Mouse (Mus musculus): ENCODE measurements around the gene Gm49355. TPM values are rescaled to one million over a fixed set of nuclear protein-coding genes. Genes with fewer than 3 reads are reported as not detected.

Gm49355 gene
- polyA plus RNA-seq, 1 experiment from 2014 or later = 0.10 TPM

DNA sequence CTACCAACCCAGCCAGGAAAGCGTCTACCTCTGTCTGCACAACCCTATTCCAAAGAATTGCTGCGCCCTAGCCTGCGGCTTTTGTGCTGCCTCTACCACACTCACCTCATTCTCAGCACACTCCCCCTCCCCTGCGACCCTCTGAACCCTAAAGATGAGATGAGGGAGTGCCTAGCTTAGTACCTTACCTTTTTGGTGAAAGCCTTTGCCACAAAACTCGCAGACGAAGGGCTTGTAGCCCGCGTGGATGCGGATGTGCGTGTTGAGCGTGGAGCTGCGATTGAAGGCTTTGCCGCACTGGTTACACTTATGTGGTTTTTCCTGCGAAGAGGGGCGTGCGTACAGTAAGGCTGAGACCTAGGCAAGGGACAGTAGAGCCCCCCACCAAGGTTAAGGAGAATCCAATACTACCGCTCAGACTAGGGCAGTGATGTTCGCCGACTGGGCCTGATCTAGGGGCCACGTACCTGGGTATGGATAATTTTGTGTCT, 59.7 kb downstream of the Gm49355 start:
- Histone ChIP-seq H3K4me1 (replicated peaks) (peaks cover 34% of the 10 kb centered on the region), H3K9ac (replicated peaks) (no peak overlapping the region), H3K4me3 (replicated peaks) (no peak overlapping the region), H3K27ac (no peak overlapping the region), H3K36me3 (no peaks in the 10 kb centered on the region), H3K27me3 (peaks cover 97% of the 10 kb centered on the region), H3K4me2 (no peak overlapping the region), H3K9me3 (no peaks in the 10 kb centered on the region)
- ATAC-seq (ENCODE audit: insufficient number of reproducible peaks, insufficient read depth, low FRiP score, low TSS enrichment, low read depth) = no peak
- 1% methylated on average over 20 of the region's 20 CpGs for WGBS

DNA sequence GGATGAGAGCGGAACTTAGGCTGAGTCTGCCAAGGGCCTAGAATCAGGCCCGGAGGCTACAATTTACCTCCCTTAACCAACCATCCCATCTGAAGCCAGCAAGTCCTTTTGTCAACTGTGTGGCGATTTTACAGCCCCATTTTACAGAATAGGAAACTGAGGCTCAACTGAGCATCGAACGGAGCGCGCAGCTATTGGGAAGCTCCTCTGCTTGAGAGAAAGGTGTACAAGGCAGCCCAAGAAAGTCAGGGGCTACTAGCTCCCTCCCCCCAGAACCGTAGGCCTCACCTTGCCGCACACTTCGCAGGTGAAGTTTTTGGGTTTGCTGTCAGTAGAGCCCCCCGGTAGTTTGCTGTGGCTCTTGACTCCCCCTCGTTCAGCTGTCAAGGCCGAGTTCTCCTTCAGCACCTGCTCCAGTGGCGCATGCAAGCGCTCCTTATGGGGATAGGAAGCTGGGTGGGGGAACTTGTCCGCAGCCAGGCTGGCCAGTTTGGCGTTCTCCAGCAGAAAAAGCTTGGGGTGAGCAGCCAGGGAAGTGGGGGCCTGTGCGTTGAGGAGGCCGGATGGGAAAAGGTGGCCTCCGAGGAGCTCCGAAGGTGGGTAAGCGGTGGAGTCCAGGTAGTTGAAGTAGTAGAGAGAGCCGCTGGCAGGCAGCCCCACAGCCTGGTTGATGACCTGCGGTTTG, 60.4 kb downstream of the Gm49355 start:
- Histone ChIP-seq H3K27ac (no peak overlapping the region), H3K4me1 (replicated peaks) (peaks cover 34% of the 10 kb centered on the region), H3K9me3 (no peaks in the 10 kb centered on the region), H3K4me3 (replicated peaks) (peak overlapping the region; percentile 26), H3K9ac (replicated peaks) (no peak overlapping the region), H3K27me3 (peaks cover 100% of the 10 kb centered on the region), H3K36me3 (no peaks in the 10 kb centered on the region), H3K4me2 (peak overlapping the region; percentile 48)
- under 1% methylated on average over 24 of the region's 24 CpGs for WGBS
- ATAC-seq (ENCODE audit: insufficient number of reproducible peaks, insufficient read depth, low FRiP score, low TSS enrichment, low read depth) = no peak

DNA sequence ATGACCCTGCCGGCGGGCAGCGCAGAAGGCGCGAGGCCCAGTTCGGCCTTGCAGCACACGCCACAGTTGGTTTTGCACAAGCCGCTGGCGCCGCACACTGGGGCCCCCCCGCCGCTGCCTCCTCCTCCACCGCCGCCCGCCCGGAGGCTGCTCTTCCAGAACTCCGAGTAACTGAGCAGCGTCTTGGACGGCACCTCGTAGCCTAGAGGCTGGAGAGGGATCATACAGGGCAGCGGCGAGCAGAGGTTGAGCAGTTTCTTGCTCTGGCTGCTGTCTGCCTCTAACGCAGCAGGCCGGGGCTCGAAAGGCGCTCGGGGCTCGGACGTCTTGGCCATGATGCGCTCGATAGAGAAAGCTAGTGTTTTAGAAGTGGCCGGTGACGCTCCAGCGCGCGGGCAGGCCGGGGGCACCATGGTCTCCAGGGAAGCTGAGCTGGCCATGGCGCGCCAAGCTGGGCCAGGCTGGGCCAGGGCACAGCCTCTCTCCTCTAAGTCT, 61.0 kb downstream of the Gm49355 start:
- ATAC-seq (ENCODE audit: insufficient number of reproducible peaks, insufficient read depth, low FRiP score, low TSS enrichment, low read depth) = 0 out of 2 replicates have a peak, but pooled peaks have one; percentile 49
- H3K9ac ChIP-seq (replicated peaks) = no peak overlapping the region
- H3K4me1 ChIP-seq (replicated peaks) = peaks cover 34% of the 10 kb centered on the region
- H3K9me3 ChIP-seq = no peaks in the 10 kb centered on the region
- H3K4me2 ChIP-seq = peak overlapping the region; percentile 48
- H3K27me3 ChIP-seq = peaks cover 100% of the 10 kb centered on the region
- no peak overlapping the region for H3K27ac ChIP-seq
- WGBS = 2% methylated on average over 39 of the region's 39 CpGs
- H3K36me3 ChIP-seq = no peaks in the 10 kb centered on the region
- H3K4me3 ChIP-seq (replicated peaks) = peak overlapping the region; percentile 26

DNA sequence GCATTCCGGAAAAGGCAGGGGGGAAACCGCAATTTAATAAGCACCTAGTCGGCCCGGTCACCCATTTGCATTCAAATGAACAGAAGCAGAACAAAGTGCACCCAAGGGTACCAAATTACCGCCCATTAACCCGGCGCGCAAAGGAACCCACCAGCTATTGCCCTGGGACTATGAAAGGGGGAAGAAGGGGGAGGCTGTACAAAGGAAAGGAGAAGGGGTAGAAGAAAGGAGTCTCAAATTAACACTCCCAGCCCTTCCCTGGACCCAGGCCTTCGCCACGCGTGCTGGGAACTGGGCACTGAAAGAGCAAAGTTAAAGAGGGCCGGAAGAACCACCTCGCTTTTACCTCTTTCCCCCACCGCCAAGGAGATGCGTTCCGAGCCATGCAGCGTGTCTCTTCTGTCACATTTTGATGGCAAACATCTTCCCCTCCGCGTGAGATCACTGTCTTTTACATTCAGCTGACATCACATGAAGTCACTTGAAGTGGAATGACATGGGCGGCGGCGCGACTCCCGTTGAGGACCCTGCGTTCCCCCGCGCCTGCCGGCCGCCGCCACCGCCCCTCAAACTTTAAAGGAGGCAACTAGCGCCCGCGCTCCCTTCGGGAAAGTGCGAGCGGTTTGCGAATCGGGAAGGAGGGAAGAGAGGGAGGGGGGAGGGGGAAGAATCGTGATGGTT, 61.6 kb downstream of the Gm49355 start:
- peak overlapping the region; percentile 48 for H3K4me2 ChIP-seq
- under 1% methylated on average over 40 of the region's 40 CpGs for WGBS
- peak overlapping the region; percentile 26 for H3K4me3 ChIP-seq (replicated peaks)
- ATAC-seq (ENCODE audit: insufficient number of reproducible peaks, insufficient read depth, low FRiP score, low TSS enrichment, low read depth) = no peak
- peaks cover 100% of the 10 kb centered on the region for H3K27me3 ChIP-seq
- H3K36me3 ChIP-seq = no peaks in the 10 kb centered on the region
- H3K4me1 ChIP-seq (replicated peaks) = peaks cover 34% of the 10 kb centered on the region
- H3K9me3 ChIP-seq = no peaks in the 10 kb centered on the region
- H3K27ac ChIP-seq = no peak overlapping the region
- H3K9ac ChIP-seq (replicated peaks) = no peak overlapping the region

DNA sequence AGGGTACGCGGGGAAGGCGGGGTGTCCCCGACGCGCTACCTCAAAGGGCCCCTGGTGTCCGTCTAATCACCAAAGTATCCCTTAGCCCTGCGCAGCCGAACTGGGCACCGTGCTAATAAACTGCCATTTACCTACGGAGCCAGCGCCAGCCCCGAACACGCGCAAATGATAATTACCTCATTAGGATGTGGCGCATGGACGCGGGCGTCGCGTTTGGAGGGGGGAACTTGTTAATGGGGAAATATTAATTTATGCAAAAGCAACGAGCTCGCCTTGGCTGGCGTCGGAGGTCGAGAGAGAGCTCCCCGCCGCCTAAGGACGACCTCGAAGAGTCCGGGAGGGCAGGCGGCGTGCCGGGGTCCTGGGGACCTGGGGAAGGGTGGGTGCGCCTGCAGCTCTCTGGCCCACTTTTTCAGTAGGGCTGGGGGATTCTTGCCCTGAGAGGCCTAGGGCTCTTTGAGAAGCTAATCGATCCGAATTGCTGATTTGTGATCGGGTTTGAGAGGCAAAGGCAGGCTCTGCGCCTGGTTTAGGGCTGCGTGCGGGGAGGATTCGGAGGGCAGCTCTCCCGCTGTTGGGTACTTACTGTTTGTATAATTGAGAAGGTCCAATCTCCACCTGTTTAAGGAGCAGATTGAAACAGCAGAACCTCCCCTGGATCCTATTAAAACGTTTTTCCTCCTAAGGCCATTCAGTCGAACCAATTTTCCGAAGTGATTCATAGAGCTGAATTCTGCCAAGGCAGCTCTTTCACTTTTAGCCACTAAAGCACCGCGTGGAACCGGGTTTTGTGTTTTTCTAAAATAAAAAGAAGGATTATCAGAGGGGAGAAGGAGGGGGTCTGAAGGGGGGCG, 62.5 kb downstream of the Gm49355 start:
- no peaks in the 10 kb centered on the region for H3K9me3 ChIP-seq
- no peaks in the 10 kb centered on the region for H3K36me3 ChIP-seq
- H3K4me2 ChIP-seq = peak overlapping the region; percentile 48
- ATAC-seq (ENCODE audit: insufficient number of reproducible peaks, insufficient read depth, low FRiP score, low TSS enrichment, low read depth) = no peak
- peaks cover 100% of the 10 kb centered on the region for H3K27me3 ChIP-seq
- no peak overlapping the region for H3K9ac ChIP-seq (replicated peaks)
- H3K4me1 ChIP-seq (replicated peaks) = peaks cover 29% of the 10 kb centered on the region
- under 1% methylated on average over 50 of the region's 50 CpGs for WGBS
- peak overlapping the region; percentile 26 for H3K4me3 ChIP-seq (replicated peaks)
- H3K27ac ChIP-seq = no peak overlapping the region

DNA sequence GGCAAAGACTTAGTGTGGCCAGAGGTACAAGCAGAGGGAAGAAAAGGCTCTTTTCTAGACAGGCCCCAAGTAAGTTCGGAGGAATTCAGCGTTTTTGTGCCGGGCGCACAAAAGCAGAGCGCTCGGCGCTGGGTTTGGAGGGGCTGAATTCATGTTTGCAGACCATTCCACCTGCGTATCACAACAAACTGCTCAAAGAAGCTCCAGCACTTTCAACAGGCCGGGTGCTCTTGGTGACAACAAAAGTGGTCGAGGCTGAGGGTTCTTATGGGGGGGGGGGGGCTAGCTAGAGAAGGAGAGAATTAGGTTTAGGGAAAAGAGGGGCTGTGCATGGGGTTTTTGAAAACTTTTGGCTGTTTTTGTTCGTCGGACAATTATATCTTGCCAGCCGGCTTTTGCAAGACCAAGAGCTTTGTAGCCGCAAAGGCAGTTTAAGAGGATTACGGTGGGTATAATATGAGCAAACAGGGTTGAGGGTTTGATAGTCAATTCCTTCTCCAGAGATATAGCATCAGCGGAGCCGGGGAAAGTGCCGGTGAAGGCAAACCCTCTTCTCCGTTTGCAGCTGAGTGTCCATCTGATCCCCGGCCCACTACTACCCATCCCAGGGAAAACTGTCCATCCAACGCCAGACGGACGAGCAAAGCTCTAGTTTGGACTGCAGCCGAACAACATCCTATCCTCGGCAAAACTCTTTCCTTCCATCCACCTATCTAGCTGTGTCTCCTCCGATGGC, 63.3 kb downstream of the Gm49355 start:
- Histone ChIP-seq H3K4me3 (replicated peaks) (peak overlapping the region; percentile 20), H3K4me1 (replicated peaks) (peaks cover 26% of the 10 kb centered on the region), H3K9me3 (no peaks in the 10 kb centered on the region), H3K4me2 (peak overlapping the region; percentile 48), H3K27ac (no peak overlapping the region), H3K27me3 (peaks cover 100% of the 10 kb centered on the region), H3K9ac (replicated peaks) (no peak overlapping the region), H3K36me3 (no peaks in the 10 kb centered on the region)
- no peak for ATAC-seq (ENCODE audit: insufficient number of reproducible peaks, insufficient read depth, low FRiP score, low TSS enrichment, low read depth)
- WGBS = 1% methylated on average over 26 of the region's 26 CpGs

DNA sequence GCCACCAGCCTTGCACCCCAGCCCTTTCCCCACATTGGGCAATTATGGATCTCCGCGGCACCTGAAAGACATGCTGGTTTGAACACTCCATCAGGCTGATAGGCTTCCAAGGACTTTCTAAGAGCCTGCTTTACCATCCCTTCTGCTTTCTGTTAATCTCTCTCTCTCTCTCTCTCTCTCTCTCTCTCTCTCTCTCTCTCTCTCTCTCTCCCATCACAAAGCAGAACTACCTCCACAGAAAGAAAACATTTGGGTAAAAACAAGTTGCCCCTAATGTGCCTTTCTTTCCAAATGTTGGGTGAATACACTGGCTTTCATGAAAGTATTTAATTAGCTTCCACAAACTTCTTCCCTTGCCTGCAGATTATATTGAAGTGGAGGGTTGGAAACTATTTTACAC, 64.3 kb downstream of the Gm49355 start, which contains the start of gene Fezf2:
Gene Fezf2, minus strand, starts transcription at position 101 of the 400 bp plus-strand sequence.
- Histone ChIP-seq H3K27me3 (peaks cover 98% of the 10 kb centered on the region), H3K4me2 (0 out of 2 replicates have a peak within 1 kb of the TSS, but pooled peaks have one; percentile 48), H3K36me3 (no peaks in the 10 kb centered on the region), H3K9me3 (no peaks in the 10 kb centered on the region), H3K27ac (no peak within 1 kb of the TSS), H3K4me1 (replicated peaks) (peaks cover 26% of the 10 kb centered on the region), H3K9ac (replicated peaks) (no peak within 1 kb of the TSS), H3K4me3 (replicated peaks) (no peak within 1 kb of the TSS)
- 0% methylated on average over 2 of the region's 2 CpGs for WGBS
- no peak for ATAC-seq (ENCODE audit: insufficient number of reproducible peaks, insufficient read depth, low FRiP score, low TSS enrichment, low read depth)

DNA sequence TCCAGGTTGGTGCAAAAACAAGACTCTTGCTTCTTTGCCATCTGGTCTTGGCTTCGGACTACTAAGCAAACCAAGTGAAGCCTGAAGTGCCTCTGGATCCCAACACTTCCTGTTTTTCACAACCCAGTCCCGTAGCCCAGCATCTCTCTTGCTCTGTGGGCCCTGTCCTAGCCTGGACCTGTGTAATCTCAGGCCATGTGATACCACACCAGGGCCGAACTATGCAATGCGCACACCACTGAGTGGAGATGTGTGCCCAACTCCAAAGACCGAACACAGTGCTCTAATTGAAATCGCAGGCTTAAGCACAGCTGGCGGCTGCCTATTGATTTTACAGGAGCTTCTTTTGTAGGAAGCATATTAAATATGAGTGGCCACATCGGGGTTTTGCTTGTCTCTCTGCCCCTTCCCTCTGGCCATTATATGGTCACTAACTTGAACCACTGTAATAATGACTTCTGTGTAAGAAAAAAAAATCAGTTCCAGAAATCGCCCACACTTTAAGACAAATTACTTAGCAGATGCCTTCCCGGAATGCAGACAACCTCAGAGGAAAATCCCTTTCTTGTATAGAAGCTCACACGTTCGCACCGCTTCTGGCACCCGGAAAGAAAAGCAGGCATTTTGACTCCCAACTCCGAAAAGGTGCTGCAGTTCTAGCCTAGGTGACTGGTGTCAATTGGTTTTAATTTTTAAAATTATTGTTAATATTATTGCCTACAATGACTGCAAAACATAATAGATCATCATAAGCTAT, 65.7 kb downstream of the Gm49355 start:
- 0 out of 2 replicates have a peak, but pooled peaks have one; percentile 57 for ATAC-seq (ENCODE audit: insufficient number of reproducible peaks, insufficient read depth, low FRiP score, low TSS enrichment, low read depth)
- no peak overlapping the region for H3K4me2 ChIP-seq
- H3K27ac ChIP-seq = no peak overlapping the region
- WGBS = 4% methylated on average over 15 of the region's 15 CpGs
- H3K4me1 ChIP-seq (replicated peaks) = peaks cover 24% of the 10 kb centered on the region
- no peak overlapping the region for H3K4me3 ChIP-seq (replicated peaks)
- H3K9me3 ChIP-seq = no peaks in the 10 kb centered on the region
- no peaks in the 10 kb centered on the region for H3K36me3 ChIP-seq
- H3K9ac ChIP-seq (replicated peaks) = no peak overlapping the region
- H3K27me3 ChIP-seq = peaks cover 98% of the 10 kb centered on the region

DNA sequence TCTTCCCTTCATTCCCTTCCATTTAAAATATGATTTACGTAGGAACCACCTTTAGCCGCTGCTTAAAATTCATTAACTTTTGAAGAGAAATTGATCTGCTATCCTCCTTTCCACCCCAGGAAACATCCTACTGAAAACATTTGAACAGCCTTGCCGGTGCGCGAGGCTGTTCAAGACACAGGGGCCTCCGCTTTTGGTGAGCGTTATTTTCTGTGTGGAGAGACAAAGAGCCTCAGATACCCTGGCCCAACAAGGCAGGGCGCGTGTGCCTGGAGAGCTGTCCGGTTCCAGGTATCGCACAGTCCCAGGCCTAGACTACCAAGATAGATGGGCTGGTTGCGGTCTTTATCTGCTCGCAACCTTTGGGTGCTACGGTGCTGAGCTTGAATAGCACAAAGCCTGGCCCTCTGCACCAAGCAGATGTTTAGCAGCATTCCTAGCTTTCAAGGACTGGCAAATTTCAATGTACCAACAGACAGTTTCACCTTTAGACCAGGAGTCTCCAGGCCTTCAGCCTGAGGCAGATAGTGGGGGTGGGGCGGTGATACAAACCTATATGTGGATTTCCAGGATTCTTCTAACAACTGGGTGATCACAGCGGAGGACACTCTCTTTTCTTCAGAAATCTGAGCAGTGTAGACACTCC, 66.6 kb downstream of the Gm49355 start:
- Histone ChIP-seq H3K4me1 (replicated peaks) (peaks cover 15% of the 10 kb centered on the region), H3K9me3 (no peaks in the 10 kb centered on the region), H3K4me2 (no peak overlapping the region), H3K27me3 (peaks cover 93% of the 10 kb centered on the region), H3K4me3 (replicated peaks) (no peak overlapping the region), H3K27ac (no peak overlapping the region), H3K36me3 (no peaks in the 10 kb centered on the region), H3K9ac (replicated peaks) (no peak overlapping the region)
- 5% methylated on average over 16 of the region's 16 CpGs for WGBS
- no peak for ATAC-seq (ENCODE audit: insufficient number of reproducible peaks, insufficient read depth, low FRiP score, low TSS enrichment, low read depth)
